Mouse (Mus musculus) kidney, postnatal 10 days (tissue): Measurements from ENCODE around the gene Cyp4f39.

Experiments
- DNase-seq: peaks from one replicate; pipeline ENCODE4 v3.0.0; 2021; ENCODE audit warnings: mixed read lengths

Cyp4f39 gene

GRCm38 (mm10) chr17:32452482-32452881, at the start of gene Cyp4f39:
Gene Cyp4f39, plus strand, starts transcription at chr17:32452723.
- peak; percentile 51 for DNase-seq

- no peak for DNase-seq
These were observed 49.8 kb upstream of the Cyp4f39 start for GRCm38 (mm10) chr17:32402779-32403157.

- DNase-seq = no peak
These were observed 49.1 kb upstream of the Cyp4f39 start, which contains the start of gene Rasal3 for GRCm38 (mm10) chr17:32403417-32403816. Gene Rasal3, minus strand, starts transcription at chr17:32403583.

GRCm38 (mm10) chr17:32411898-32412297, 40.6 kb upstream of the Cyp4f39 start:
- no peak for DNase-seq

GRCm38 (mm10) chr17:32415417-32416020, 37.0 kb upstream of the Cyp4f39 start:
- DNase-seq = no peak

- DNase-seq = no peak
These were observed 35.8 kb upstream of the Cyp4f39 start for GRCm38 (mm10) chr17:32416771-32417170.

GRCm38 (mm10) chr17:32419989-32420388, 32.5 kb upstream of the Cyp4f39 start:
- DNase-seq = no peak

GRCm38 (mm10) chr17:32420781-32421180, 31.7 kb upstream of the Cyp4f39 start:
- DNase-seq = no peak

GRCm38 (mm10) chr17:32424034-32424433, 28.5 kb upstream of the Cyp4f39 start, which contains the start of gene Pglyrp2:
Gene Pglyrp2, minus strand, starts transcription at chr17:32424167.
- DNase-seq = no peak

- DNase-seq = no peak
These were observed 25.9 kb upstream of the Cyp4f39 start for GRCm38 (mm10) chr17:32426610-32427009.

GRCm38 (mm10) chr17:32431972-32432371, 20.6 kb upstream of the Cyp4f39 start:
- peak; percentile 17 for DNase-seq

- DNase-seq = peak; percentile 16
These were observed 18.2 kb upstream of the Cyp4f39 start for GRCm38 (mm10) chr17:32434324-32434723.

- peak; percentile 19 for DNase-seq
These were observed 17.4 kb upstream of the Cyp4f39 start for GRCm38 (mm10) chr17:32435151-32435550.

- no peak for DNase-seq
These were observed 15.4 kb upstream of the Cyp4f39 start for GRCm38 (mm10) chr17:32437106-32437505.

GRCm38 (mm10) chr17:32443245-32443644, 9.3 kb upstream of the Cyp4f39 start:
- DNase-seq = no peak

- DNase-seq = no peak
These were observed 7.5 kb upstream of the Cyp4f39 start for GRCm38 (mm10) chr17:32445016-32445415.

- no peak for DNase-seq
These were observed 5.3 kb upstream of the Cyp4f39 start for GRCm38 (mm10) chr17:32447195-32447594.

- DNase-seq = no peak
These were observed 3.5 kb upstream of the Cyp4f39 start for GRCm38 (mm10) chr17:32449042-32449441.

- no peak for DNase-seq
These were observed 1.5 kb upstream of the Cyp4f39 start for GRCm38 (mm10) chr17:32450844-32451537.

- peak; percentile 12 for DNase-seq
These were observed 1.7 kb downstream of the Cyp4f39 start for GRCm38 (mm10) chr17:32454188-32454587.

- DNase-seq = no peak
These were observed 2.5 kb downstream of the Cyp4f39 start for GRCm38 (mm10) chr17:32454997-32455396.

GRCm38 (mm10) chr17:32468494-32468893, 16.0 kb downstream of the Cyp4f39 start:
- no peak for DNase-seq

- DNase-seq = no peak
These were observed 18.3 kb downstream of the Cyp4f39 start for GRCm38 (mm10) chr17:32470795-32471194.

GRCm38 (mm10) chr17:32472176-32472575, 19.7 kb downstream of the Cyp4f39 start:
- no peak for DNase-seq
